Mouse (Mus musculus): Measurements from ENCODE around the gene Ackr4. TPM values are rescaled to one million over a fixed set of nuclear protein-coding genes. Genes with fewer than 3 reads are reported as not detected.

Gene Ackr4
- polyA plus RNA-seq, 1 experiment from 2014 or later, result 3.2 TPM

DNA sequence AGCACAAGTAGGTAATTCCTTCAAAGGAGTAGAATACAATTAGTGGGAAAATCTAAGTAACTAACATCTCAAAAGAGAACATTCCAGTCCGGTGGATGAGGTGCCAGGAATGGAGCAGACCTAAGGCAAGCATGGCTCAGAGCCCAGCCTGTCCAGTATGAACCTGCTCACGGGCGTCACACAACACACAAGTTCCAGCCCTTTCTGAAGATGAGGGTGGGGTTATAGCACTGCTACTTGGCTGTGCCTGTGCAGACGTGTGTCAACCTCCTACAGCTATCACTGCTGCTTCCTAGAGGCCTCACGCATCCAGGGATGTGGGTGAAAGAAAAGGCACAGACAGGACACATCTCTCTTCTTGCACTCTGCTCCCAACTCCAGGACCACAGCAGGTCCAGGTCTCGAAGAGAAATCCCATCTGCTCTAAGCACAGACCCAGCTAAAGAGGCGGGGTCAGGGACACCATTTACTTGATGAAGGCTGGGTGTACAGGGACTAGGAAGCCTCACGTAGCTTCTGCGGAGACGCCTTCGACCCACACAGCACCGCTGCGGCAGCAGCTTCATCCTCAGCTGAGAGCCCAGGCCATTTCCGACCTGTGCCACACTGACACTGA is 28.5 kb upstream of the Ackr4 start:
- 94% methylated on average over 14 of the region's 14 CpGs for WGBS
- ATAC-seq (ENCODE audit: low read depth), result no peak

DNA sequence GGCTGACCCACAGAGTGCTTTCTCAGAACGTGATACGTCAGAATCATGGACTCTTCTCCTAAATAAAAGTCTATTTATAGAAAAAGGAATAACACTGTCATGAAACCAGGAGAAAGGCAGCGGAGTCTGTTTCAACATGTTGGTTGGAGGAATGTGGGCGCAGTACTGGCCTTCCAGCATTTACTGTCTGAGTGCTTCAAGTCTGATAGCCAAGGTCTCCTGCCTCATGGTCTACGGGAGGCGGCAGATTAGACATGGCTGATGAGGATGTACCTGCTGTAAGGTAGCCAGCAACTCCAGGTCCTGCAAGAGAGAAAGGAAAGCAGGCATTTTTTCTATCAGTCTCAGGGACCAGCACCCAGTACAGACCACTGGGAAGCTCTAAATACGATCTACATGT is 25.4 kb upstream of the Ackr4 start:
- peaks cover 71% of the 10 kb centered on the region for H3K36me3 ChIP-seq (ENCODE audit: control insufficient read depth, insufficient read depth, low read length)
- ATAC-seq (ENCODE audit: low read depth), result no peak
- H3K4me1 ChIP-seq (ENCODE audit: control insufficient read depth, insufficient read depth, low read length), result no peaks in the 10 kb centered on the region
- no peak overlapping the region for H3K27ac ChIP-seq (replicated peaks; ENCODE audit: low read depth, low read length)
- no peaks in the 10 kb centered on the region for H3K9me3 ChIP-seq (ENCODE audit: control insufficient read depth, low read length)
- no peaks in the 10 kb centered on the region for H3K27me3 ChIP-seq (replicated peaks; ENCODE audit: control insufficient read depth, insufficient read depth, low read length)
- DNase-seq (ENCODE audit: low spot score), result no peak
- no peak overlapping the region for H3K4me3 ChIP-seq (ENCODE audit: low read depth, low read length)
- 90% methylated on average over 7 of the region's 7 CpGs for WGBS
- no peak overlapping the region for H3K4me2 ChIP-seq (ENCODE audit: low read depth, low read length)
- H3K9ac ChIP-seq (ENCODE audit: low read depth, low read length), result no peak overlapping the region

More for the DNA sequence above, 28.5 kb upstream of the Ackr4 start:
- no peaks in the 10 kb centered on the region for H3K4me1 ChIP-seq (ENCODE audit: control insufficient read depth, insufficient read depth, low read length)
- peaks cover 95% of the 10 kb centered on the region for H3K36me3 ChIP-seq (ENCODE audit: control insufficient read depth, insufficient read depth, low read length)
- H3K4me3 ChIP-seq (ENCODE audit: low read depth, low read length), result no peak overlapping the region
- H3K27ac ChIP-seq (replicated peaks; ENCODE audit: low read depth, low read length), result no peak overlapping the region
- H3K9me3 ChIP-seq (ENCODE audit: control insufficient read depth, low read length), result no peaks in the 10 kb centered on the region
- no peak overlapping the region for H3K4me2 ChIP-seq (ENCODE audit: low read depth, low read length)
- no peak overlapping the region for H3K9ac ChIP-seq (ENCODE audit: low read depth, low read length)
- H3K27me3 ChIP-seq (replicated peaks; ENCODE audit: control insufficient read depth, insufficient read depth, low read length), result no peaks in the 10 kb centered on the region
- peak; percentile 38 for DNase-seq (ENCODE audit: low spot score)

DNA sequence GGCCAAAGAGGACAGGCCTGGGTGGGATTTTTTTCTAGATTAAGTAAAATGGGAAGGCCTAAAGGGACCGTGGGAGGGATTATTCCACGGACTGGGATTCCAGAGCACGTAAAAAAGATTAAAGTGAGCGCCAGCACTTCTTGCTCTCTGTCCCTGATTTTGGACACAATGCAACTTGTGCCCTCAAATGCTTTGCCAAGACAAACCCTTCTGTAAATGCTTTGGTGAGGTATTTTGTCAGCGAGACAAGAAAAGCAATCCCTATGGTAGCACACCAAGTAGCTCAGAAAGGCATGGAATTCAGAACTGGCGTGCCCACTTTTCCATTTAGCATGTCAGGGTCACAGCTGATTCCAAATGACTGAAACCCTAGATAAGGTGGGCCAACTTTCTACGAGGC is 22.2 kb upstream of the Ackr4 start:
- no peaks in the 10 kb centered on the region for H3K4me1 ChIP-seq (ENCODE audit: control insufficient read depth, insufficient read depth, low read length)
- DNase-seq (ENCODE audit: low spot score), result no peak
- H3K9me3 ChIP-seq (ENCODE audit: control insufficient read depth, low read length), result no peaks in the 10 kb centered on the region
- H3K4me3 ChIP-seq (ENCODE audit: low read depth, low read length), result no peak overlapping the region
- no peak overlapping the region for H3K27ac ChIP-seq (replicated peaks; ENCODE audit: low read depth, low read length)
- H3K9ac ChIP-seq (ENCODE audit: low read depth, low read length), result no peak overlapping the region
- WGBS, result 91% methylated on average over 7 of the region's 7 CpGs
- H3K36me3 ChIP-seq (ENCODE audit: control insufficient read depth, insufficient read depth, low read length), result peaks cover 41% of the 10 kb centered on the region
- H3K27me3 ChIP-seq (replicated peaks; ENCODE audit: control insufficient read depth, insufficient read depth, low read length), result no peaks in the 10 kb centered on the region
- no peak overlapping the region for H3K4me2 ChIP-seq (ENCODE audit: low read depth, low read length)
- ATAC-seq (ENCODE audit: low read depth), result no peak

DNA sequence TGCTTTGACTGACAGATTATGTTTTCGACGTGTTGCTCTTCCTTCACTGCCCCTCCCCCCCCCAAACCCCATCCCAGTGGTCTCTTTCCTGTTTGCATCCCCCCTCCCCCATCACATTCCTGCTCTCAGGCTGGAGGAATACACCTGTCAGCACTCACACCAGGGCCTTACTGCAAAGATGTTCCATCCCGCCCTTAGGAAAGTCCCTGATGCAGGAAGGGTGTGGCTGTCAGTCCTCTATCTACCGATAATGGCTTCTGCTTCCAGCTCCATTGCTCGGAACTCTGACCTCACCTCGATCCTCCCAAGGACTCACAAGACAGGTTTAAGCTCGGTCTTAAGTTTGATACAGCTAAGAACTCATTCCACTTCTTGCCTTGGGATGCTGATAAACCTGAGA is 19.9 kb upstream of the Ackr4 start:
- DNase-seq (ENCODE audit: low spot score), result no peak
- no peaks in the 10 kb centered on the region for H3K4me1 ChIP-seq (ENCODE audit: control insufficient read depth, insufficient read depth, low read length)
- no peak overlapping the region for H3K4me2 ChIP-seq (ENCODE audit: low read depth, low read length)
- no peak overlapping the region for H3K4me3 ChIP-seq (ENCODE audit: low read depth, low read length)
- H3K9me3 ChIP-seq (ENCODE audit: control insufficient read depth, low read length), result no peaks in the 10 kb centered on the region
- H3K27ac ChIP-seq (replicated peaks; ENCODE audit: low read depth, low read length), result no peak overlapping the region
- no peak overlapping the region for H3K9ac ChIP-seq (ENCODE audit: low read depth, low read length)
- H3K36me3 ChIP-seq (ENCODE audit: control insufficient read depth, insufficient read depth, low read length), result peaks cover 20% of the 10 kb centered on the region
- H3K27me3 ChIP-seq (replicated peaks; ENCODE audit: control insufficient read depth, insufficient read depth, low read length), result no peaks in the 10 kb centered on the region
- ATAC-seq (ENCODE audit: low read depth), result no peak
- 73% methylated on average over 7 of the region's 7 CpGs for WGBS

DNA sequence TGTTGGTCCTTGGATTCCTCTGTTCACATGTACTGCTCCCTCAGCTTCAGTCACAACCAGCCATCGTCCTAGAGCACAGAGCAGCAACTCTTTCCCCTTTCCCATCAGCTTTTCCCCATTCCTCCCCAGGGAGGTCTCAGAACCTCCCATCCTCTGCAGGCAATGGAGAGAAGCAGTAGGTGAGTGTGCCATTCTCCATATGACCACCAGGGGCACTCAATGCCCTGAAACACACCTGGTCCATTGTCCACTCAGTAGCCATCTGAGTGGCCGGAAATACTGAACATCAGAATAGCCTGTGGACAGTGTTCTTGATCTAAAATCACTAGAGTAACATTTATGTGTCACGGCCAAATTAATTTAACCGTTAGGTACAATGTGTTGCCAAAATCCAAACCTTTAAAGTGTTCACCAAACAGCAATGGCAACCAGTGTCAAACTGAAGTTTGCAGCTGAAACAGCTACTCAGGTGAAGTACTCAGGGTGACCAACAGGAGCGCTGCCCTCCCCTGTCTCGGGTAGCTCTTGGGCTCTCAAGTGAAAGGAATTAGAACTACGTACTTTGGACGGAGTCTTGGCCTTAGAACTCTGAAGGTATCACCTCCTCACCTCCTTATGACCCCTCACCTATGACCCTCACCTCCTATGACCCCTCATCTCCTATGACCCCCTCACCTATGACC is 17.7 kb upstream of the Ackr4 start:
- Histone ChIP-seq H3K9ac (ENCODE audit: low read depth, low read length) (no peak overlapping the region), H3K4me2 (ENCODE audit: low read depth, low read length) (no peak overlapping the region), H3K4me1 (ENCODE audit: control insufficient read depth, insufficient read depth, low read length) (no peaks in the 10 kb centered on the region), H3K27ac (replicated peaks; ENCODE audit: low read depth, low read length) (no peak overlapping the region), H3K9me3 (ENCODE audit: control insufficient read depth, low read length) (no peaks in the 10 kb centered on the region), H3K27me3 (replicated peaks; ENCODE audit: control insufficient read depth, insufficient read depth, low read length) (no peaks in the 10 kb centered on the region), H3K36me3 (ENCODE audit: control insufficient read depth, insufficient read depth, low read length) (no peaks in the 10 kb centered on the region), H3K4me3 (ENCODE audit: low read depth, low read length) (no peak overlapping the region)
- no peak for DNase-seq (ENCODE audit: low spot score)
- 87% methylated on average over 8 of the region's 8 CpGs for WGBS
- no peak for ATAC-seq (ENCODE audit: low read depth)

DNA sequence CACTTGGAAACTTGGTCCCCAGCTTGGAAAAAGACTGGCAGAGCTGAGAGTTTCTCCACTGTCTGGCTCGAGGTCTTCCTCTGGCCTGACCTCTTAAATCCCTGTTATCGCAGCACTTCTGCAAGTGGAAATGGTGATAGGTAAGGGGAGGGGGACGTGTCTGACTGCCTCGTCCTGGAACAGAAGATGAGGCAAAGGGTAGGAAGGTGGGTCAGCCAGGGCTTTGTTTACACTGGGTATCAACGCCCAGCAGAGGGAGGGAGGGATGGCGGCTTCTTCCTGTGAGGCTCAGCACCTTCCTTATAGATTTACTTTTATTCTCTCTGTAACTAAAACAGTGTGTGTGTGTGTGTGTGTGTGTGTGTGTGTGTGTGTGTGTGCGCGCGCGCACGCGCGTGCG is 16.1 kb upstream of the Ackr4 start:
- Histone ChIP-seq H3K4me1 (ENCODE audit: control insufficient read depth, insufficient read depth, low read length) (no peaks in the 10 kb centered on the region), H3K4me2 (ENCODE audit: low read depth, low read length) (no peak overlapping the region), H3K4me3 (ENCODE audit: low read depth, low read length) (no peak overlapping the region), H3K36me3 (ENCODE audit: control insufficient read depth, insufficient read depth, low read length) (no peaks in the 10 kb centered on the region), H3K27ac (replicated peaks; ENCODE audit: low read depth, low read length) (no peak overlapping the region), H3K27me3 (replicated peaks; ENCODE audit: control insufficient read depth, insufficient read depth, low read length) (no peaks in the 10 kb centered on the region), H3K9ac (ENCODE audit: low read depth, low read length) (no peak overlapping the region), H3K9me3 (ENCODE audit: control insufficient read depth, low read length) (no peaks in the 10 kb centered on the region)
- ATAC-seq (ENCODE audit: low read depth) (no peak), DNase-seq (ENCODE audit: low spot score) (no peak)
- WGBS, result 79% methylated on average over 14 of the region's 14 CpGs

DNA sequence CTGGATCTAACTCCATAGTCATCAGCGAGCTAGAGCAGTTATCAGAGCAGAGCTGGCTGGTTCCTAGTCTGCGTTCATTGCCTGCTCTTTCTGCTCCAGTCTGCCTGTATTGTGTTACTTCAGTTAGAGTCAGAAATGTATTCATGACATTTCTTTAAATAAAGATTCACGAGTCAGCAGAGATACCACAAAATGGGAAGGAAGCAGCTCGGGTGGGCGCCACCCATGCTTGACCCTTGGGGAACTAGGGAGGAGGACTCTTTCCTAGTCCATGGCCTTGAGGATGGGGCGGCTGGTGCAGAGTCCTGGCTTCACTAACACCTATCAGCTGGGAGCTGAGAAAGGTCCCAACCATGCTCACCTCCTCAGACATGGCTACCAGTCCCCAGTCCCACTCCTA is 13.6 kb upstream of the Ackr4 start:
- H3K9ac ChIP-seq (ENCODE audit: low read depth, low read length), result no peak overlapping the region

DNA sequence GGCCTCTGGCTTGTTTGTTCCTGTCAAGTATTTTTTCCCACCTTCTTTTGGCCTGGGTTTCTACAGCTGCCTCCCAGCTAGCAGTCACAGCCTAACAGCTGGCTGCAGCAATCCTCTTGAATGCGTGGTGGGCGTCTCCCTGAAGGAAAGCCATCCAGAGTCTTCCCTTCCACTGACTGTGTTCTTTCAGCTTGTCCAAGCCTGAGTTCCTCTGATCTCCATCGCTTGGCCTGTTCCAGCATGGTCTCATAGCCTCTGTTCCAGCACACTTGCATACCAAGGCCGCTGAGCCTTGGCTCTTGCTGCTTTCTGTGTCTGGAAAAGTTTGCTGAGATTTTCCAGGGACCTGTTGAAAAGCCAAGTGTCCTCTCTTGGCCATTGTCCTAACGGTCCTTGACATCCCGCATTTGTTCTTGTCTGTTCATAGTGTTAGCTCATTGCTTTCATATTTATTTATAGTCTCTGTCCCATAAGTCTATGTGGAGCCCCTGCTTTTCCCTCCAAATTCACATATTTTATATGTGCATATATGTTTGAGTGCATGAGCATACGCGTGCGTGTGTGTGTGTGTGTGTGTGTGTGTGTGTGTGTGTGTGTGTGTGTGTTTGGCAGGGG is 3.5 kb upstream of the Ackr4 start:
- WGBS, result 79% methylated on average over 9 of the region's 9 CpGs
- DNase-seq (ENCODE audit: low spot score) (peak; percentile 72), ATAC-seq (ENCODE audit: low read depth) (peak; percentile 54; the same call in 1 of the 2 replicates)
- Histone ChIP-seq H3K27me3 (replicated peaks; ENCODE audit: control insufficient read depth, insufficient read depth, low read length) (no peaks in the 10 kb centered on the region), H3K4me1 (ENCODE audit: control insufficient read depth, insufficient read depth, low read length) (no peaks in the 10 kb centered on the region), H3K4me2 (ENCODE audit: low read depth, low read length) (no peak overlapping the region), H3K9me3 (ENCODE audit: control insufficient read depth, low read length) (no peaks in the 10 kb centered on the region), H3K36me3 (ENCODE audit: control insufficient read depth, insufficient read depth, low read length) (no peaks in the 10 kb centered on the region), H3K27ac (replicated peaks; ENCODE audit: low read depth, low read length) (no peak overlapping the region), H3K9ac (ENCODE audit: low read depth, low read length) (no peak overlapping the region), H3K4me3 (ENCODE audit: low read depth, low read length) (no peak overlapping the region)

More for the DNA sequence above, 13.6 kb upstream of the Ackr4 start:
- Histone ChIP-seq H3K4me1 (ENCODE audit: control insufficient read depth, insufficient read depth, low read length) (no peaks in the 10 kb centered on the region), H3K36me3 (ENCODE audit: control insufficient read depth, insufficient read depth, low read length) (no peaks in the 10 kb centered on the region), H3K27me3 (replicated peaks; ENCODE audit: control insufficient read depth, insufficient read depth, low read length) (no peaks in the 10 kb centered on the region), H3K27ac (replicated peaks; ENCODE audit: low read depth, low read length) (no peak overlapping the region), H3K4me2 (ENCODE audit: low read depth, low read length) (no peak overlapping the region), H3K9me3 (ENCODE audit: control insufficient read depth, low read length) (no peaks in the 10 kb centered on the region), H3K4me3 (ENCODE audit: low read depth, low read length) (no peak overlapping the region)
- ATAC-seq (ENCODE audit: low read depth), result no peak
- WGBS, result 84% methylated on average over 6 of the region's 6 CpGs
- no peak for DNase-seq (ENCODE audit: low spot score)
